Mouse (Mus musculus) ES-E14 (cell line): ENCODE measurements at regions not wholly inside any gene's neighbourhood (a gene's known extent, or its start where the extent isn't known, plus 50 kb on each side); places are given as distances from the start of the nearest gene placed in this dataset.

Experiments used
- CHD2 ChIP-seq: IDR thresholded peaks from 2 replicates; pipeline ENCODE4 v1.6.1; 2014; ENCODE audit warnings: mild to moderate bottlenecking, low read depth, low read length, inconsistent platforms
- MAFK ChIP-seq: IDR thresholded peaks from 2 replicates; pipeline ENCODE4 v1.6.1; 2014; ENCODE audit warnings: mild to moderate bottlenecking, low read depth, low read length, inconsistent platforms; ENCODE audit not compliant: insufficient read depth
- ZNF384 ChIP-seq: IDR thresholded peaks from 2 replicates; pipeline ENCODE4 v1.6.1; 2012; ENCODE audit warnings: low read depth, low read length, inconsistent platforms

GRCm38 (mm10) chr12:9109806-9110205, 80.0 kb downstream of the Ttc32 start:
- no peak for TF ChIP-seq ZNF384
- no peak for TF ChIP-seq MAFK
- TF ChIP-seq CHD2, result no peak
